Mouse (Mus musculus) yolk sac, embryonic 10.5 days (tissue): ENCODE measurements around the gene Pdk4.

Source experiments
- DNase-seq: peaks from one replicate; pipeline ENCODE4 v3.0.0-alpha.2; 2017; ENCODE audit warnings: low spot score

Pdk4 gene

DNA sequence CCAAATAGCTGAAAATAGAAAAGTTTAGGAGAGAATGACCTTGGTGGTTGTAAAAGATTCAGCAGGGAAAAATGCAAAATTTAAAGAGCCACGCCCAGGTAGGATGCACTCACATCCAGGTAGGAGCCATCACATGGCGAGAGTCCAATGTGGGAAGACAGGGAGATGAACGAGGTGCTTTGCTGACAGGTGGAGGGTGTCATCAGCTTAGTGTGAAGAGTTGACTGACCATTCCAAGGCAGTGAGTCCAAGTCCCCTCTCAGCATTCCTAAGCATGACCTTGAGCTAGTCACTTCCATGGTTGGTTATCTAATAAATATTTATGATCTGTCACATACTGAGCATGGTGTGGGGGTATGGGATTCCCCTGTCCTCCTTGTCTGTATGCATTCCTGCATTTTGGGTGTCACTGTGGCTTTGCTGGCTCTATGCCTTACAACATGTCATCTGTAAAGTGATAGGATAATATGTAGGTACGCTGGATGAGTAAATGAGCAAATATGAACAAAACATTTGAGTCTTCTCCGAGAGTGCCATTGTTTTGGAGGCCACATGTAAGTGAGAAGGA is 51.7 kb downstream of the Pdk4 start:
- no peak for DNase-seq

DNA sequence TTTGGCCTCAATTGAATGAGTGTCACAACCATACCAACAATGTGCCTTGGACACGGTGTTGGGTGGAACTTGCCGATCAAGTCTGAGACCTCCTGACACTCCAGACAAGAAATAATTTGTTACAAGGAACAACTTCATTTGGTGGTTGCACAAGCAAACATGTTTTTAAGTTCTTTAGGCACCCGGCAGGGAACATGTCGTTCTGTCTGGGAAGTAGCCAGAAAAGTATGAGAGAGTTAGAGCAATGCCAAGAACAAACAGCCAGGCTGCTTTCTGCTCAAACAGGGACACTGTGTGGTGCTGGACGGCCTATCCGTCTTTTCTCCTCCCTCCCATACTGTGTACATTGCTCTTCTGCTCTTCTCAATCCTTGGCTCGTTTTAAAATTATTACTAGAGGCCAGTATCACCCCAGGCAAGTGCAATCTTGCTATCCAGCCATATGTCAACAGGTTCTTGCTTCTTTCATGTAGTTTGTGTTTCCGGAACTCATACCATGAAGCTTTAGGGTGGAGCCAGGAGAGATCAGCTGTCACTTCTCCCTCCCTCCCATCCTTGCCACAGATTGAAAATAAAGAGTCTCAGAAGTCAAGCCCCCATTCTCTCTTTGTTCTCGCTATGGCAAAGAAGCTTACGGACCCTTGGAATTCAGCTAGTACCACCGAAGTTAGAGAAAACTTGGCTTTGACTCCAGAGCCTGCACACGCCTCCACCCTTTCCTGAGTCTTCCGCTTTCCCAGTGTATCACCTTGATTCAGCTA is 52.8 kb downstream of the Pdk4 start:
- DNase-seq = peak; percentile 21

DNA sequence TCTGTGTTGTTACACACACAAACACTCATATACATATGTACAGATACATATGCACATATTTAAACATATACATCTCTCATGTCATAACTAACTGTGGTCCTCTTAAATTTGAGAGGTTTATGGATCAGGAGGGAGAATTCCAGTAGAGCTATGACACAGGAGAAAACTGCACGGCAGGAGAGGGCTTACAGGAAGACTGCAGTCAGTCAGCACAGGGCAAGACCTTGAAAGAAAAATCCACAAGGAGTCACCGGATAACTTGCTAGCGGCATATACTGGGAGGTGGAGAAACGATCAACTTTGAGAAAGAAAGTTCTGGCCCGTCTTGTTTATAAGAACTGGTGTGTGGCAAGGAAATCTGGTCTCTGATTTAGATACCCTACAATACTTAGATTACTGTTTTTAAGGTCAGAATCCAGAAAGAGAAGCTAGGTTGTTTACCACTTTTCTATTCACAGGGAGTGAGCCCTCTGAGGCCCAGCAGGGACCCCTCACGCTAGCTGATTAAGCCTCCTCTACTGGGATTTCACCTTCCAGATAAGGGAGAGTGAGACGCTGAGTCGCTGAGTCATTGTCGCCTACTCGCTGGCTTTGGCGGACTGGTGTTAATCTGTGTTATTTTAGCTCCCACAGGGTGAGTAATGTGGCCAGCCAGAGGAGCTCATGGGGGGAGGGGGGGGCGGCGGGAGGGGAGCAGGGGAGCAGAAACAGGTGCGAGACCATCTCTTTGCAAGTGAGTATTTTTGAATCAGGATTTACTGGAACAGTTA is 53.6 kb downstream of the Pdk4 start:
- DNase-seq = peak; percentile 61

DNA sequence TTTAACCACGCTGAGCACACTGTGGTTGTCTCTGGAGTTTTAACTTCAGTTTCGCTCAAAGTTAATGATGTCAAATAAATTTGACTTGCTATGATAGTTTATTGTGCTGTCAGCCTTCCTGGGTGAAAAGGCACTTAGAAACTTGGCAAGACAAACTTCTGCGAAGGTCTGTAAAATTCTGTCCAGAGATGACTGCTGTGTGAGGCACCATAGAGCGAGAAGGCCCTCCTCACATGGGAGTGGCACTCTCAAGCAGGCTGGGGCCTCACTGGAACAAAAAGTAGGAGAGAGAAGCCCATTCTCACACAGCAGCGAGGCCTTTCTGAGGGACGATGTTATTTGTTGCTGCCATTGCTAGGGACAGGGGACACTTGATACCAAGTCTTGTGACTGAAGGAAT is 54.9 kb downstream of the Pdk4 start:
- no peak for DNase-seq

DNA sequence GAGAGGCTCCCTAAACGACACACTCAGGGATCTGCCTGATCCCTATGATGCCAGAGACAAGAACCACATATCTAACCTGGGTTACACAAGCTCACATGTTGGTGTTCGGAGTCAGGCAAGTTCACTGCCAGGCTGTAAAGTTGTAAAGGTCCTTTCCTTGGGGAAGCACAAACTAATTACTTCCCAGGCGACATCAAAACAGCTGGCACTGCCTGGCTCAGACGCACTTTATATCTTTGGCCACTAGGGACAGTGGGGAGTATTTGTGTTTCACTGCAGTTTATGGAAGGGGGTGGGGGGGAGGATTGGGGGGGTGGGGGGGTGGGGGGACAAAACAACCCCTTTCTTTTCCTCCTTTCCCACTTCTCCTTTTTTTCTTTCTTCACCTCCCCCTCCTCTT is 58.4 kb downstream of the Pdk4 start:
- no peak for DNase-seq

DNA sequence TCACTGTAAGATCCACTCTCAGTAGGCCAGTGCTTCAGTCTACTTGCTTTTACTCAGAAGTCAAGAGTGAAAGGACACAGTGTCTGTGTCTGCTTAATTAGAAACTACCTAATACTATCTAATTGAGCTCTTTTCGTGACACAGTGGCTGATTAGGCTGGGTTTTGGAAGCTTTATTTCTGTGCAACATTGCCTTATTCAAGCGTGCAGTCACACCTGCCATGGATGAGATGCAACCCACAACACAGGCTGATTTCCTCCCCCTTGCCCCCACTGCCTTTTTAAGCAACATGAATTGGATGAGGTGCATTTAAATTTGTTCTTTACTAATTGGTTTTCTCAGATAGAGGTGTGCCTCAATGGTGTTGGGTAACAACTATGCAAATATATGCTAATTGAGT is 62.2 kb downstream of the Pdk4 start:
- DNase-seq = no peak
